Mouse (Mus musculus) forebrain, embryonic 14.5 days (tissue): ENCODE data around the gene Olfm2. TPM values are rescaled to one million over a fixed set of nuclear protein-coding genes. Genes with fewer than 3 reads are reported as not detected.

Experiments
- ATAC-seq: fragments of 200-750 bp; cut with Nextera tagmentation; 2 replicates; pipeline ENCODE4 v1.8.0; 2017; ENCODE audit warnings: mild to moderate bottlenecking, moderate library complexity
- DNase-seq: peaks from one replicate; pipeline ENCODE4 v3.0.0-alpha.2; 2015; ENCODE audit warnings: low spot score
- H3K27ac ChIP-seq: fragments of 300-500 bp; sonication (generic); 2 replicates; pipeline ENCODE4 v1.5.1; 2014; ENCODE audit warnings: low read depth, mild to moderate bottlenecking, control low read depth, low read length, moderate library complexity
- H3K27me3 ChIP-seq: fragments of 300-500 bp; sonication (generic); replicated peaks from 2 replicates; pipeline ENCODE4 v1.6.1; 2014; ENCODE audit warnings: low read length, control low read depth, mixed read lengths; ENCODE audit not compliant: control insufficient read depth, insufficient read depth
- H3K36me3 ChIP-seq: fragments of 300-500 bp; sonication (generic); 2 replicates; pipeline ENCODE4 v1.6.1; 2014; ENCODE audit warnings: low read length, control low read depth; ENCODE audit not compliant: control insufficient read depth, insufficient read depth
- H3K4me1 ChIP-seq: fragments of 300-500 bp; sonication (generic); 2 replicates; pipeline ENCODE4 v1.6.1; 2014; ENCODE audit warnings: antibody characterized with exemption, low read length, control low read depth; ENCODE audit not compliant: control insufficient read depth, insufficient read depth
- H3K4me2 ChIP-seq: fragments of 300-500 bp; sonication (generic); 2 replicates; pipeline ENCODE4 v1.6.1; 2014; ENCODE audit warnings: mild to moderate bottlenecking, control low read depth, low read length
- H3K4me3 ChIP-seq: fragments of 300-500 bp; sonication (generic); 2 replicates; pipeline ENCODE4 v1.5.1; 2014; ENCODE audit warnings: low read depth, low read length, control low read depth
- H3K9ac ChIP-seq: fragments of 300-500 bp; sonication (generic); 2 replicates; pipeline ENCODE4 v1.6.1; 2014; ENCODE audit warnings: mild to moderate bottlenecking, low read length, control low read depth, moderate library complexity
- H3K9me3 ChIP-seq: fragments of 300-500 bp; sonication (generic); replicated peaks from 2 replicates; pipeline ENCODE4 v1.6.1; 2016; ENCODE audit warnings: low read length, control low read depth, mixed read lengths; ENCODE audit not compliant: control insufficient read depth
- WGBS: fragments of 180-500 bp; shearing (Covaris S2); extraction: QIAGEN DNeasy Blood & Tissue Kit; methylation state at CpG from one replicate; pipeline ENCODE4 v1.1.7; 2014; 5-methylcytosine and 5-hydroxymethylcytosine counted together
- polyA plus RNA-seq: library from polyadenylated mRNA; unstranded; fragments of >200 nt; fragmentation: Nextera tagmentation; extraction: Ambion mirVana; gene quantifications from 2 replicates; pipeline ENCODE4 v1.2.1, GENCODE M21; 2014

Gene Olfm2
- polyA plus RNA-seq, 1 experiment from 2014 or later, result 88.7 TPM

DNA sequence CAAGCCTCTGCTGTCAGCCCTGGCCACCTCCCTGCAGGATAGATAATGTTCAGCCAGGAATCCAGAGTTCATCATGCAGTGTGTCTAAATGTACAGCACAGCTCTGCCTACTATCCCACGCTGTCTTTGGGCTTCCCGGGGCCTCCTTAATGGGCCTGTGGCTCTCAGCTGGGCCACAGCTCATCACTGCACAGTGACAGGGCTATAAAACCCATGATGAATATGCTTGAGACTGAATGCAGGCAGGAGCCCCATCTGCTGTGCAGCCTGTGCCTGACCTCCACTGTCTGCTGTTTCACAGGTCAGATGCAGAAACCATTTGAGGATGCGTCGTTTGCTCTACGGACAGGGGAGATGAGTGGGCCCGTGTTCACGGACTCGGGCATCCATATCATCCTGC, 83.3 kb downstream of the Olfm2 start:
- H3K9ac ChIP-seq, result no peak overlapping the region
- DNase-seq, result no peak
- H3K4me3 ChIP-seq, result no peak overlapping the region
- H3K27ac ChIP-seq, result peak overlapping the region; percentile 74
- no peaks in the 10 kb centered on the region for H3K9me3 ChIP-seq
- H3K36me3 ChIP-seq, result peaks cover 62% of the 10 kb centered on the region
- ATAC-seq, result no peak; the same call in 1 of the 2 replicates
- H3K4me2 ChIP-seq, result no peak overlapping the region
- peaks cover 25% of the 10 kb centered on the region for H3K4me1 ChIP-seq
- H3K27me3 ChIP-seq, result no peaks in the 10 kb centered on the region
- 91% methylated on average over 8 of the region's 8 CpGs for WGBS

DNA sequence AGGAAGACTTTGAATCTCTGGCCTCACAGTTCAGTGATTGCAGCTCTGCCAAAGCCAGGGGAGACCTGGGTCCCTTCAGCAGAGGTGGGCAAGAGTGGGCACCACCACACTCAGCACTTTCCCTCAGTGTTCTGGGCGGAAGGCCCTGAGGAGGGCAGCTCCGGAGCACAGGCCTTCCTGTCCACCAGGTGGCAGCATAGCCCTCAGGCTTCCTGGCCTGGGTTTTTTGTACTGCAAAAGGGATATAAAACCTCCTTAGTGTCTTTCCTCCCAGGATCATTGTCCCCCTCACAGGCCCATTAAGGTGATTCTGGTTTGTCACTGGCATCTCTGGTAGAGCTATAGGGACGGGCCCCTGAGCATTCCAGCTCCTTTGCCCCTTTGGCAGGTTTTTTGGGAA, 83.8 kb downstream of the Olfm2 start:
- H3K36me3 ChIP-seq, result peaks cover 67% of the 10 kb centered on the region
- no peak overlapping the region for H3K4me3 ChIP-seq
- WGBS, result 51% methylated on average over 3 of the region's 3 CpGs
- no peaks in the 10 kb centered on the region for H3K27me3 ChIP-seq
- H3K4me1 ChIP-seq, result peaks cover 25% of the 10 kb centered on the region
- no peak overlapping the region for H3K9ac ChIP-seq
- H3K9me3 ChIP-seq, result no peaks in the 10 kb centered on the region
- no peak overlapping the region for H3K27ac ChIP-seq
- DNase-seq (peak; percentile 83), ATAC-seq (peak; percentile 36; the same call in 1 of the 2 replicates)
- H3K4me2 ChIP-seq, result no peak overlapping the region

- Histone ChIP-seq H3K27ac (no peak overlapping the region), H3K27me3 (no peaks in the 10 kb centered on the region), H3K36me3 (peaks cover 73% of the 10 kb centered on the region), H3K9me3 (no peaks in the 10 kb centered on the region), H3K4me2 (no peak overlapping the region), H3K4me3 (no peak overlapping the region), H3K9ac (no peak overlapping the region), H3K4me1 (peaks cover 4% of the 10 kb centered on the region)
- ATAC-seq (no peak), DNase-seq (no peak)
- WGBS, result 79% methylated on average over 3 of the region's 3 CpGs
These were observed 88.6 kb downstream of the Olfm2 start for GRCm38 (mm10) chr9:20657546-20657945.

- ATAC-seq (no peak), DNase-seq (no peak)
- Histone ChIP-seq H3K36me3 (peaks cover 51% of the 10 kb centered on the region), H3K4me2 (no peak overlapping the region), H3K27me3 (no peaks in the 10 kb centered on the region), H3K9me3 (no peaks in the 10 kb centered on the region), H3K9ac (no peak overlapping the region), H3K27ac (no peak overlapping the region), H3K4me1 (peaks cover 10% of the 10 kb centered on the region), H3K4me3 (no peak overlapping the region; the same call in 1 of the 2 replicates)
- 92% methylated on average over 3 of the region's 3 CpGs for WGBS
These were observed 92.3 kb downstream of the Olfm2 start for GRCm38 (mm10) chr9:20653859-20654258.

GRCm38 (mm10) chr9:20652260-20652658, 93.9 kb downstream of the Olfm2 start:
- ATAC-seq, result no peak
- peak overlapping the region; percentile 85 for H3K9ac ChIP-seq
- DNase-seq, result no peak
- H3K36me3 ChIP-seq, result peaks cover 50% of the 10 kb centered on the region
- peak overlapping the region; percentile 89 for H3K4me3 ChIP-seq
- 0 out of 2 replicates have a peak overlapping the region, but pooled peaks have one; percentile 10 for H3K27ac ChIP-seq
- no peaks in the 10 kb centered on the region for H3K27me3 ChIP-seq
- H3K4me2 ChIP-seq, result peak overlapping the region; percentile 78
- H3K9me3 ChIP-seq, result no peaks in the 10 kb centered on the region
- H3K4me1 ChIP-seq, result peaks cover 10% of the 10 kb centered on the region
- WGBS, result 0% methylated on average over 25 of the region's 25 CpGs

DNA sequence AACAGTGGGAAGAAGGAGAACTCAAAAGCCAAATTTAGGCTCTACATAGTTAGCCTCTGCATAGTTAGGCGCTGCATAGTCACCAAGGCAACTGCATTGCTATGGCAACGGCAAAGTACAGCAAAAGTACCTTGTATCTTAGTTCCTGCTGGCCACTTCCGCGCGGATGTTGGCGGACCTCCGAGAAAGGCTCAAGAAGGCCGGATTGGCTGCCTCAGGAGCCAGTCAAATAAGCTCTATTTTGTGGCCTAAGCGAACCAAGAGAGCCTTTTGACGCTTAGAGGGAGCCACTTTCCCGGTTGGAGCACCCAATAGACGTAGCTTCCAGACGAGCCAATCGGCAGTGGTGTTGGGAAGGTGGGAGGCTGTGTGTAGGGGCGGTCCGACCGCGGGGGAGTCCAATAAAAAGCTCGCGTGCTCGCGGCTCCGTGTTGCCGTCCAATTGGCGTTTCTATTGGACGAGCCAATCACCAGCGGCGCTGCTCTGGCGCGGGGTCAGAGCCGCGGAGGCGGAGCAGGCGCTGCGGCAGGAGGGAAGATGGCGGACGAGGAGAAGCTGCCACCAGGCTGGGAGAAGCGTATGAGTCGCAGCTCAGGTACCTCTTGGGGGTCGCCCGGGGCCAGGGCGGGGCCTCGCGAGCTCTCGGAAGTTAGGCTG, 94.4 kb downstream of the Olfm2 start, which contains the start of gene Pin1:
Pin1 (plus strand) TSS at position 494 of the 658 bp plus-strand sequence.
- no peaks in the 10 kb centered on the region for H3K27me3 ChIP-seq
- ATAC-seq, result peak; percentile 100
- peak; percentile 100 for DNase-seq
- H3K36me3 ChIP-seq, result peaks cover 47% of the 10 kb centered on the region
- peak within 1 kb of the TSS; percentile 85 for H3K9ac ChIP-seq
- H3K9me3 ChIP-seq, result no peaks in the 10 kb centered on the region
- H3K4me3 ChIP-seq, result peak within 1 kb of the TSS; percentile 89
- H3K4me1 ChIP-seq, result peaks cover 10% of the 10 kb centered on the region
- under 1% methylated on average over 45 of the region's 45 CpGs for WGBS
- H3K27ac ChIP-seq, result 0 out of 2 replicates have a peak within 1 kb of the TSS, but pooled peaks have one; percentile 10
- H3K4me2 ChIP-seq, result peak within 1 kb of the TSS; percentile 78

DNA sequence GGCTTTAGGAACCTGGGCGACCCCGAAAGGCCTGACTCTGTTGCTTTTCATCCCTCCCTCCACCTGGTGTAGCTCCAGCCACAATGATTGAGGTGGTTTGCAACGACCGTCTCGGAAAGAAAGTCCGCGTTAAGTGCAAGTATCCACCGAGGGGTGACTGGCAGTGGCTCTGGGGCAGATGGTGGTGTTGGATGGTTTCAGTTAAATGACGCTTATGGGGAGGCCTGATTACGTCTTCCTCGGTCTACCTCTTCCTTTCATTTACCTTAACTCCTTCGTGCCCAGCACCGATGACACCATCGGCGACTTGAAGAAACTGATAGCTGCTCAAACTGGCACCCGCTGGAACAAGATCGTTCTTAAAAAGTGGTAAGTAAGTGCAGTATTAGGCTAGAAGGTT, 101.0 kb downstream of the Olfm2 start:
- H3K4me3 ChIP-seq, result peak overlapping the region; percentile 86
- peak overlapping the region; percentile 100 for H3K4me2 ChIP-seq
- no peaks in the 10 kb centered on the region for H3K9me3 ChIP-seq
- no peak for ATAC-seq
- H3K9ac ChIP-seq, result peak overlapping the region; percentile 87
- peaks cover 22% of the 10 kb centered on the region for H3K4me1 ChIP-seq
- H3K27me3 ChIP-seq, result no peaks in the 10 kb centered on the region
- 7% methylated on average over 17 of the region's 17 CpGs for WGBS
- no peak for DNase-seq
- H3K36me3 ChIP-seq, result peaks cover 32% of the 10 kb centered on the region
- H3K27ac ChIP-seq, result peak overlapping the region; percentile 74

DNA sequence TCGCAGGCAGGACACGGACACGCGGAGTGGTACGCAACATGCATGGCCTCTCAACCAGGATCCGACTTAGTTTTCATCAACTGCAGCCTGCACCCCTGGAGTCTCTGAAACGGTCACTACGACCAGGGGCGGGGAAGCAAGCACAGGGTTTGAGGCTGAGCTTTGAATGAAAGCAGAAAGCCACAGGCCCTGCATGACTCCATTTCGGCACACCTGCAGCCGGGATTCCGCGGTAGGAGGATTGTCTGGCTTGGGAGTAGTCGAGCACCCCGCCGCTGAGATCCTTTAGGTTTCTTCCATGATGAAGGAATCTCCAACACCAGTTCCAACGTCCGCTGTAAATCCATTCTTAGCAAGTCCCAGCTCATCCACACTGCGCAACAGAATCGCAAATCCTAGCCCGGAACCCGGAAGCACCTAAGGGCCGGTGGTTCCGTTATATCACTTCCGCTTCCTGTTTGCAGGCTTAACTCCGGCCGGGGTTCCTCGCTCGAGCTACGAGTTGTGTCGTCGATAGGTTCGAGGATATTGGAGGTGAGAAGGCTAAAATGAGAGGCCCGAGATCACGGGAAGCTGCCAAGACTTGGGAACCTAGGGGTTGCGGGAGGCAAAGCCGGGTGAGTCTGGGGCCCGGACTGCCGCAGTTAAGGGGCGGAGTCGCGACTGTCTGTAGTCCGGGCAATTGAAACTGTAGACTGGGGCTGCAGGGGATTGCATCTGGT, 101.6 kb downstream of the Olfm2 start, which contains the start of gene Fbxl12:
Fbxl12 (minus strand) TSS at position 408 of the 722 bp plus-strand sequence.
- Histone ChIP-seq H3K9me3 (no peaks in the 10 kb centered on the region), H3K4me1 (peaks cover 22% of the 10 kb centered on the region), H3K27ac (peak within 1 kb of the TSS; percentile 74), H3K4me3 (peak within 1 kb of the TSS; percentile 86), H3K9ac (peak within 1 kb of the TSS; percentile 87), H3K4me2 (peak within 1 kb of the TSS; percentile 100), H3K27me3 (no peaks in the 10 kb centered on the region), H3K36me3 (peaks cover 30% of the 10 kb centered on the region)
- peak; percentile 38 for ATAC-seq
- DNase-seq, result peak; percentile 92
- under 1% methylated on average over 43 of the region's 43 CpGs for WGBS
